In genomic region chr17:7826819-7827515, GRCm38 (mm10) we compare ENCODE assay signal across 8 mouse cellular contexts. TPM values are rescaled to one million over a fixed set of nuclear protein-coding genes. Genes with fewer than 3 reads are reported as not detected.
A peak's percentile ranks its signal among the peaks of the same experiment; 100 is the strongest.
DNase-seq lines count a peak whose midpoint lies in the region; ATAC-seq lines count a peak whose summit lies in the region.

Fndc1 (minus strand) TSS chr17:7827302.

- H3K4me2 ChIP-seq in forebrain, embryonic 14.5 days (ENCODE audit: low read length), result peak within 1 kb of the TSS; percentile 96
- H3K4me2 ChIP-seq in lung, embryonic 16.5 days (ENCODE audit: low read depth, low read length), result peak within 1 kb of the TSS; percentile 99

- no peaks in the 10 kb centered on the region for H3K9me3 ChIP-seq in forebrain, embryonic 14.5 days (replicated peaks; ENCODE audit: control insufficient read depth, low read length)
- H3K9me3 ChIP-seq in lung, embryonic 16.5 days (ENCODE audit: control insufficient read depth, low read length), result no peaks in the 10 kb centered on the region

- peak within 1 kb of the TSS; percentile 60 for H3K9ac ChIP-seq in forebrain, embryonic 14.5 days (ENCODE audit: low read length)
- H3K9ac ChIP-seq in lung, embryonic 16.5 days (ENCODE audit: low read length), result peak within 1 kb of the TSS; percentile 77

- H3K27ac ChIP-seq in forebrain, embryonic 14.5 days (ENCODE audit: low read depth, low read length), result no peak within 1 kb of the TSS
- H3K27ac ChIP-seq in lung, embryonic 16.5 days (ENCODE audit: low read length), result no peak within 1 kb of the TSS

- peak; percentile 74 for ATAC-seq in forebrain, embryonic 14.5 days
- peak; percentile 79 for ATAC-seq in lung, embryonic 16.5 days (ENCODE audit: low read depth)

- no peaks in the 10 kb centered on the region for H3K36me3 ChIP-seq in forebrain, embryonic 14.5 days (ENCODE audit: control insufficient read depth, insufficient read depth, low read length)
- H3K36me3 ChIP-seq in lung, embryonic 16.5 days (ENCODE audit: control insufficient read depth, insufficient read depth, low read length), result no peaks in the 10 kb centered on the region

- WGBS in forebrain, embryonic 14.5 days, result 2% methylated on average over 52 of the region's 60 CpGs
- WGBS in lung, embryonic 16.5 days, result 1% methylated on average over 55 of the region's 60 CpGs

- H3K27me3 ChIP-seq in forebrain, embryonic 14.5 days (replicated peaks; ENCODE audit: control insufficient read depth, insufficient read depth, low read length), result peaks cover 4% of the 10 kb centered on the region; the same call in 1 of the 2 replicates
- peaks cover 10% of the 10 kb centered on the region; the same call in 1 of the 2 replicates for H3K27me3 ChIP-seq in lung, embryonic 16.5 days (ENCODE audit: control insufficient read depth, insufficient read depth, low read depth, low read length)

- peak within 1 kb of the TSS; percentile 48 for H3K4me3 ChIP-seq in forebrain, embryonic 14.5 days (ENCODE audit: low read depth, low read length)
- peak within 1 kb of the TSS; percentile 67 for H3K4me3 ChIP-seq in lung, embryonic 16.5 days (ENCODE audit: low read length)

- no peaks in the 10 kb centered on the region for H3K4me1 ChIP-seq in forebrain, embryonic 14.5 days (ENCODE audit: control insufficient read depth, insufficient read depth, low read length)
- peaks cover 9% of the 10 kb centered on the region for H3K4me1 ChIP-seq in lung, embryonic 16.5 days (replicated peaks; ENCODE audit: control insufficient read depth, insufficient read depth, low read length)

- DNase-seq in CD4-positive helper T cell, adult 2 months (ENCODE audit: low read depth, low spot score), result peak; percentile 33
- peak; percentile 25 to 29 for DNase-seq in adrenal gland, postnatal 4 days (ENCODE audit: low spot score in 2 of 2)
- DNase-seq in forebrain, embryonic 14.5 days (ENCODE audit: low spot score), result peak; percentile 70
- DNase-seq in heart, postnatal 10 days, result peak; percentile 80
- peak; percentile 42 for DNase-seq in layer of hippocampus, adult 9-11 months
- peak; percentile 40 for DNase-seq in retina, adult 2 months (ENCODE audit: low read depth, low spot score)
- DNase-seq in urinary bladder, postnatal 4 days (ENCODE audit: low spot score in 2 of 2), result peak; percentile 51 to 84

- intact Hi-C loops in heart, postnatal 10 days (cut with DNase I), result no loop called here

RNA-seq across cellular contexts. Expression of gene Fndc1, which starts in this region (rescaled TPM):
- 10 to 100 TPM; 38.7 to 48.5 TPM for total RNA-seq in adrenal gland, postnatal 4 days (2021)
- polyA plus RNA-seq in forebrain, embryonic 14.5 days (2014; fragmentation: Nextera tagmentation; extraction: Ambion mirVana), result 1.5 and 2.7 TPM in 2 replicates
- 100 to 1,000 TPM in 1 of 2 experiments, 10 to 100 TPM in 1; 99.0 to 108 TPM for total RNA-seq in heart, postnatal 10 days (2021)
- polyA plus RNA-seq in lung, embryonic 16.5 days (2015; fragmentation: Nextera tagmentation; extraction: Ambion mirVana), result 39.6 and 41.3 TPM in 2 replicates

Comparison
In these comparisons a context has a peak if more than half of its experiments do, and no peak if none do; other contexts are left out.
1. RNA of gene Fndc1 (polyA plus RNA-seq): 39.6 to 41.3 TPM in lung, embryonic 16.5 days; 1.5 to 2.7 TPM in forebrain, embryonic 14.5 days; every median in the first group is over 10 times any median in the second.
2. DNase-seq: peak in every context shown above with its lines; median percentile 80 in heart, postnatal 10 days; 70 in forebrain, embryonic 14.5 days; 68 in urinary bladder, postnatal 4 days; 42 in layer of hippocampus, adult 9-11 months; 40 in retina, adult 2 months; 33 in CD4-positive helper T cell, adult 2 months; 27 in adrenal gland, postnatal 4 days.